Mouse (Mus musculus) layer of hippocampus, postnatal 36 days (tissue): Measurements from ENCODE around the gene Cenpm. TPM values are rescaled to one million over a fixed set of nuclear protein-coding genes. Genes with fewer than 3 reads are reported as not detected.

Experiments
- DNase-seq, 2 experiments: peaks; one replicate each; pipeline ENCODE4 v3.0.0; 2022
- total RNA-seq, 2 experiments: library from RNA; stranded (reverse); gene quantifications; 2 replicates each; pipeline ENCODE4 v1.2.3; 2021

Gene Cenpm
- total RNA-seq, 2 experiments from 2014 or later = 2.7 to 4.0 TPM

DNA sequence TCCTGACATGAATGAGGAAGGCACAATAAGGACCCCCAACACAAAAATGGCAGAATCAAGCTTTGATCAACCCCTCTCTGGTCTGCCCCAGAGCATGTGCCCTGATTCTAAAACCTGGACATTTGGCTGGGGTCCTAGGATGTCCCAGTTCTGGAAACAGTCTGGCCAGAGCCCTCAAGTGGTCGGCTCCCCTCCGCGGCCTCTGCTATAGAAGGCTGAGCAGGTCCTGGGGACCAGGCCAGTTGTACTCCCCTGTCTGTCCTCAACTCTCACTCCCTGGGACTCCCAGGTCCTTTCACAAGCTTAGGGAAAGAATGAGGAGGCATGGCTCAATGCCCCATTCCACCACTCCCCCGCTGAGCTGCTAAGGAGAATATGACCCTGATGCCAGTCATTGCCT lies 31.3 kb downstream of the Cenpm start:
- no peak for DNase-seq

- no peak for DNase-seq
Measured at GRCm38 (mm10) chr15:82212752-82213063, 31.8 kb downstream of the Cenpm start, which contains the start of gene Shisa8. Gene Shisa8, minus strand, starts transcription at chr15:82212815.

GRCm38 (mm10) chr15:82211911-82212751 lies 32.4 kb downstream of the Cenpm start:
- DNase-seq = no peak

DNA sequence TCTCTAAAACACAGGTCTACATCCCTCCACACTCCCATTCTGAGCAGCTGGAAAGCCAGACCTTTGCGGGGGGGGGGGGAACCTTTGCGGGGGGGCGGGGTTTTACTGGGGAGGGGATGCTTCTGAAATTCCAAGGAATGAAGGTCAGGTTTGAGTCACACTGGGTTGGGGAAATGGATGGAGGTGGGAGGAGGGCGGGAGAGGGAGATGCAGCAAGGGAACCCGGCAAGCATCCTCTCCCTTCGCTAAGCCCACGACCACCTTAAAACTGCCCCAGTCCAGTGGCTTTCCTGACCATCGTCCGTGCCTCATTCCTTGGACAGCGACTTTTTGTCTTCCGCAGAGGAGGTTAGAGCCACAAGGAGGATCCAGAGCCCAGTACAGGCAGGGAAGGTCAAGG lies 33.3 kb downstream of the Cenpm start:
- no peak for DNase-seq

DNA sequence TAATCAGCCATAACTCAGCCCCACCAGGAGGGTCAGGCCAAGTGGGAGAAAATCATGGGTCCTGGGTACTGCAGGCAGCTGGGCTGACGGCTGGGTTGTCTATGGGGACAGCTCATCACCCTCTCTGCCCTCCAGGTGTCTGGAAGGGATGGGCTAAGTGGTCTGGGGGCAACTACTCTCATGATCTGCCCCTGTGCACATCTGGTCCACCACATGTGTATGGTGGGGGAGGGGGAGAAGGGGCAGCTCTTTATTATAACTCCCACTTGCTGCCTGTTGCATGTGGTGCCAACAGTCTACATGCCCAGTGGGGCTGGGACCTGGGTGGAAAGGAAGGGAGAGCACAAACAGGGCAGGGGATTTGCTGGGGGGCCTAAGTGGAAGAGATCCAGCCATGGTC lies 33.7 kb downstream of the Cenpm start:
- DNase-seq = no peak

DNA sequence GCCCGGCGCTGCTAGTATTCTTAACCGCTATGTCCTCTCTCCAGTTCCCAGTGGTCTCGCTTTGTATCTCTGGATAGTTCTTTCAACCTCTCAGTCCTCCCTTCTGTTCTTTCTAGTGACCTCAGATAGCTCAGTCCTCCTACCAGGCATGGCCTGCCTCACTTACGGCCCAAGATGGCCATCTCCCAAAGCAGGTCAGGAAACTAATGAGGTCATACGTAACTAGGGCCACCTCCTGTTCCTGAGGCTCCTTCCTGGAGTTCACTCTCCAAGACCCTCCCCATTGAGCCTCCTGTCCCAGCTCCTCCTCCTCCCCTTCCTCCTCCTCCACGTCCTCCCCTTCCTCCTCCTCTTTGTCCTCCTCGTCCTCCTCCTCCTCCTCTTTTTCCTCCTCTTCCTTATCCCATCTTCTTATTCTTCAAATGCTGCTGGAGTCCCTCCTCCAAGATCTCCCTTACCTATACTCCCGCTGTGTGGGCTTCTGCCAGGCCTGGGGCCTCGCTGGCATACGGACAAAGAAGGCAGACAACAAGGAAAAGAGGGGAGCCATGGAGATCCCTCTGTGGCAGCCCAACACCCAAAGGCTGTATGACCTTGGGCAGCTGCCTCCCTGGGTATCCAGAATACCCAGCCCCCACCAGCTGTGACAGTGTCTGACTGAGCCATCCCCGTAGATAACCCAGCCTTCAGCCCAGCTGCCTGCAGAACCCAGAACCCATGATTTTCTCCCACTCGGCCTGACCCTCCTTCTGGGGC lies 35.1 kb downstream of the Cenpm start:
- no peak for DNase-seq

- DNase-seq = no peak
Measured at GRCm38 (mm10) chr15:82208307-82208706, 36.2 kb downstream of the Cenpm start.

GRCm38 (mm10) chr15:82207504-82208219 lies 36.9 kb downstream of the Cenpm start:
- DNase-seq = no peak

GRCm38 (mm10) chr15:82207105-82207459 lies 37.5 kb downstream of the Cenpm start:
- DNase-seq = no peak

DNA sequence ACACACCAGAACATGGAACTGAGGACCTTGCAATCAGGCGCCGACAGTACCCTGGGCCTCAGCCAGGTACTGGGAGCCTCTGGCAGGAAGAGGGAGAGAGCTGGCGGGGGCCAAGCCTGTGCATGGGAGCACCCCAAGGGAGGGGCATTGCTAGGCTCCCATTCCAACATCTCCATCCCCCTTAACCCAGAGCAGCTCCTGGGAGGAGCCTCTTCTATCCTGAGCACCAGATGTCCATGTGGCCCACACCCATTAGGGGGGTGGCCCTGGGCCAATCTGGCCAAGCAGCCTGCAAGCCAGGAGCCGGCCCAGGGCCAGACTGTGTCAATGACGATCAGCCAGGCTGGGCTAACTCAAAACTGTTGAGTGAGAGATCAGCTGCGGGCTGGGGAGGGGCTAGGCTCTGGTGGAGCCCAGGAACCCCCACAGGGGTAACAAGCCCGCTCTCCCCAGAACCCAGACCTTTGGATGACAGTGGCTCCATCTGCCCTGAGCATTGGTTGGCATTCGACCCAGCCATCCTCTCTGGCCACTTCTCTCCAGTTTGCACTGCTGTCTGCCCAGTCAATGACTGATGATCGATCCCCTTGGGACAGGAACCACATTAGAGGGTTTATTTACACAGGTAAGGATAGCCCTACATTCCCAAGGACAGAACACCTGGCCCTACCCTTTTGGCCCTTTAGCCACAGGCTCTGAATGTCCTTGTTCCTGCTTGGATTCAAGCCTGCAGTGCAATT lies 38.0 kb downstream of the Cenpm start:
- DNase-seq = peak; percentile 55 to 56

- no peak for DNase-seq
Measured at GRCm38 (mm10) chr15:82204680-82205371, 39.7 kb downstream of the Cenpm start.

DNA sequence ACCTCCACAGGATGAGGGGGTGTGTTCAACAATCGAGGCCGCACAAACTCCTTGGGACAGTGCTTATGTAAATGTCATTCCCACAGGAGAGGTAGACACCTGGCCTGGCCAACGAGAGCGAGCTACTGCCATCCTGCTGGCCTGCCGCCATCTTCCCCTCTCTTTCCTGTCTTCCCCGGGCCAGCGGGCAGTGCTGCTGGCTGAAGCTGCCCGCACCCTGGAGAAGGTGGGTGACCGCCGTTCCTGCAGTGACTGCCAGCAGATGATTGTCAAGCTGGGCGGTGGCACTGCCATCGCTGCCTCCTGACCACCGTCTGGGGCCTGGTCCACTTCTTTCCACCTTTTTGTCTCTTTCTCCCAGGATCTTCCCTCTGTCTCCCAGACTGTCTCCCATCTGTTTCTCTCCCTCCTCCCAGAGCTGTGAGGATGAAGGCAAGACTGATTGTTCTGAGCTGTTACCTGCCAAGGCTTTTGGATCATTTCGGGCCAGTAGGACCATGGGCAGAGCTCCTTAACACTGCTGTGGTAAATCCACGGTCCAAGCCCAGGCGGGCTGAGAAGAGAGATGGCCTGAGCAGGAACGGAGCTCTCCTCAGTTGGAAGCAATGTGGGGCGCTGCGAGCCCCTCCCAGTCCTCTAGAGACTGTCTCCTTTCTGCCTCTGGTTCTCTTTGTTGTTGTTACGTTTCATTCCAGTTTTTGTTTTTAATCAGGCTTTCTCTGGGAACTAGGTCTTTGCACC lies 40.8 kb downstream of the Cenpm start:
- DNase-seq = no peak

DNA sequence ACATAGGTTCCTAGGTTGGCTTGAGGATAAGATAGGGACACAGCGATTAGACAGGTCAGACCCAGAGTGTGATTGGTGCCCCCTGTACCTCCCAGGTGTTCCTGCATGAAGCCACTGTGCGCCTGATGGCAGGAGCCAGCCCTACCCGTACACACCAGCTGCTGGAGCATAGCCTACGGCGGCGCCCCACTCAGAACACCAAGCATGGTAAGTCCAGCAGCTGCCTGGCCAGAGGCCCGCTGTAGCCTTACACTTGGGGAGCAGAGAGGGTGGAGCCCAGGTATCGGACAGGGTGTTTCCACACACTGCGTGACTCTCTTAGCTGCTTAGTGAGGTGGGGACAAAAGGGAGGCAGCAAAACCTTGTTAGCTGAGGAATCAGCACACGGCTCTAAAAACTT lies 41.5 kb downstream of the Cenpm start:
- DNase-seq = no peak

DNA sequence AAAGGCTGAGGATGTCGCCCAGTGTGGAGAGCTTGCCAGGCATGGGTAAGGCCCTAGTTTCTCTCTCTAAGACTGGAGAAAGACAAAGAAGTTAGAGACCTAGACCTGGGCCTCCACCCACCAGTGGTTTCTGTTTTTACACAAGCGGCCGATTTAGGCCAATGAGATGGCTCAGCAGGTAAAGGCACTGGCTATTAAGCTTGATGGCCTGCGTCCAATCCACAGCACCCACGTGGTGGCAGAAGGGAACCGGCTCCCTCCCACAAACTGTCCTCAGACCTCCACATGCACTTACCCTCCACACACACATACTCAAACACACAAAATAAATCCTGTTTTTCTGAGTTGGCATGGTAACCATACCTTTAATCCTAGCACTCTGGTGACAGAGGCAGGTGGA lies 42.5 kb downstream of the Cenpm start:
- no peak for DNase-seq

DNA sequence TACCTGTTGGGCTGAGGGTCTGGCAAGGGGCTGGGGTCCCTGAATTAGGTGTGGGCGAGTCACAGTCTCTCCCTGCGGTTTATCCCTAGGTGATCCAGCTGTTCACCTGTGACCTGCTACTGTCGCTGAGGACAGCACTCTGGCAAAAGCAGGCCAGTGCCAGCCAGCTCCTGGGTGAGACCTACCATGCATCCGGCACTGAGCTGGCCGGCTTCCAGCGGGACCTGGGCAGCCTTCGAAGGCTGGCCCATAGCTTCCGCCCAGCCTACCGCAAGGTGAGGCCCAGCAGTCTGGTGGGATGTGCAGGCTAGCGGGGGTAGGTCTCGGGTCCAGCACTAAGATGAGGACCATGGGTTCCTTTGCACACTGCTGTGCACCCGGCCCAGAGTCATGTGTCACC lies 45.0 kb downstream of the Cenpm start:
- DNase-seq = no peak

DNA sequence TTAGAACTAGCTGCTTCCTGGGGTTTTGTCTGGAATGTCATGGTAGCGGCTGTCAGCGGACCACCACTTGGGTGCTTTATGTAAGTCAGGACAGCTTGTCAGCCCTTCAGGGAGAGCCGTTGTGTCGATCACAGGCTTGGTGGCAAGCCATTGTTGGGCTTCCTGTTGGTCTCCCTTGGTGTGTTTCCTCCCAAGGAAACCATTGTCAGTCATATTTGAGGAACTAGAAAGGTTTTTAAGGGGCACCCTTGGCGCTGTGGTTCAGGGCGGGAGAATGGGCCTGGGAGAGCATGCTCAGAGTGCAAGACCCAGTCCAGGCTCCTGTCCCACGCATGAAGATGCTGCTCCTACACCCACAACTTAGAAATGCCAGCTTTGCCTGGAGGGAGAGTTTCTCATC lies 46.2 kb downstream of the Cenpm start:
- DNase-seq = no peak

DNA sequence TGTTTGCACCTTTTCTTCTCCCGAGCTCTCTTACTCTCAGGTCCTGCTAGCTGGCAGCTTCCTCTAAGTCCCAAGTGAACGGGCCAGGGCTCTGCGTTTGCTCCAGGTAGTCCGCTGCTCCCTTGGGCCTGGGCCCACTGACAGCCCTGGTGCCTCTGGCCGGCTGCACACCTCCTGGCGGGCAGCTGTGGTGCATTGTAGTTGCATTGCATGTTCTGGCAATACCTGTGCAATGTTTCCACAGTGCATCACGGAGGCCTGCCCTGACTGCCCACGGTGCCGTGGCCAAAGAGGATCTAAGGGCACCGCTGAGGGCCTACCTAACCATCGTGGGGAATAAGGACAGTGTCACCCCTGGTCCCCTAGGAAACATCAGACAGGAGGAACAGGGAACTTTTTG lies 46.6 kb downstream of the Cenpm start:
- no peak for DNase-seq

DNA sequence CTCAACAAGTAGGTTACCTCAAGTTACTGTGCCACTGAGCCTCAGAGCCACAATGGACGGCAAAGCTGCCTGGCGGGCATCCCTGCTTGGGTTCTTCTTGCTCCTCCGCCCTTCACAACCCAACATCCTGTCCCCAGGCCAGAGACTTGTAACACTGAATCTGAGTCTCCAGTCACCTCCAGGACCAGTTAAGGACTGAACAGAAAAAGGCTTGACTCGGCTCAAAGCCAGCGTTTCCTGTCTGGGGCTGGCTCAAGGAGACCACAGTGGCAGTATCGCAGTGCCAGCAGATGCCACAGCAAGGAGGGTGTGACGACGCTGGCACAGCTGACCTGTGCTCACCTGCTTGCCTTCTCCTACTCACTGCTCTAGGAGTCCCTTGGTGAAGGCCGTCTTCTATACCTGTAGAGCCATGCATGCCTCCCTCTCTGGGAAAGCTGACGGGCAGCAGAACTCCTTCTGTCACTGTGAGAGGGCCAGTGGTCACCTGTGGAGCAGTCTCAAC lies 47.2 kb downstream of the Cenpm start:
- no peak for DNase-seq

DNA sequence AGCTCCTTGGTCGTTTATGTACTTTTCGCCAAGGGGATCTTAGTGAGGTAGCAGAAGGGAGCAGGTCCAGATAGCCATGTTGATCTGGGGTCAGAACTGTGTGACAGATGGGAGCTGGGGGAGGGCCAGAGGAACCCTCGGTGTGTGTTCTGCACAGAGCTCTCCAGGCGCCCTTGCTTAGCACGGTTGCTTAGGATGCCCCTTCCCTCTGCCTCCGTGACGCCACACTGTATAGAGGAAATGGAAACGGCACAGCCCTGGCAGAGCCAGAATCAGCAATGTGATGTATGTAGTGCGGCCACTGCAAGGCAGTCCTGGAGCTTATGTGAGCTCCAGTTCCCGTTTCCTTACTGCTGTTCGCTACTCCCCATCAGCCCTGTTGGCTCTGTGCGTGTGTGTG lies 48.2 kb downstream of the Cenpm start:
- DNase-seq = no peak

DNA sequence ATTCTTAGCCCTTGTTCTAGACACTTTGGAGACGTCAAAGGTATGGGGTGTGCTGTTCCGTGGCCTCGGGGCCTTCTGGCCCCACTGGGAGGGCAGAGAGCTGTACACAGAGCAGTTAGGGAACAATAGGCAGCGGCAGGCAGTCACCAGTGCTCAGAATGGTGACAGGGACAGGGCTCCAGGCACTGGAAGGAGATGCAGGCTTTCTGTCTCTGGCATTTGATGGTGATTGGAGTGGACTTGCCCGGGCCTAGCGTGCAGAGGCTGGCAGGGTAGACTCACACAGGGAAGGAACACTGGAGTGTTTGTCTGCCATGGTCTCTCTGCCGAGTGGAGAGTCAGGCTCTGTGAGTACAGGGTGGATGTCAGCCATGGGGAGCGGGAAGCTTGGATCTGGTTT lies 51.9 kb downstream of the Cenpm start:
- no peak for DNase-seq
